Mouse (Mus musculus): ENCODE results near the gene Use1. TPM values are rescaled to one million over a fixed set of nuclear protein-coding genes. Genes with fewer than 3 reads are reported as not detected.

The Use1 gene
- polyA plus RNA-seq, 1 experiment from 2014 or later: 76.7 TPM

GRCm38 (mm10) chr8:71395071-71395470 lies 28.4 kb downstream of the Use1 start:
- Histone ChIP-seq H3K9ac (no peak overlapping the region), H3K4me2 (no peak overlapping the region), H3K4me3 (replicated peaks) (no peak overlapping the region), H3K9me3 (no peaks in the 10 kb centered on the region), H3K27ac (no peak overlapping the region), H3K4me1 (peaks cover 14% of the 10 kb centered on the region), H3K27me3 (peaks cover 8% of the 10 kb centered on the region; the same call in 1 of the 2 replicates), H3K36me3 (replicated peaks) (peaks cover 17% of the 10 kb centered on the region)
- no peak for ATAC-seq (ENCODE audit: low FRiP score)
- WGBS: 87% methylated on average over 10 of the region's 10 CpGs

GRCm38 (mm10) chr8:71395629-71396028 lies 29.0 kb downstream of the Use1 start, which contains the start of gene Ushbp1:
Gene Ushbp1, minus strand, starts transcription at chr8:71395802.
- Histone ChIP-seq H3K9ac (no peak within 1 kb of the TSS), H3K9me3 (no peaks in the 10 kb centered on the region)
- 92% methylated on average over 9 of the region's 9 CpGs for WGBS

GRCm38 (mm10) chr8:71396639-71397305 lies 30.1 kb downstream of the Use1 start, which contains the start of gene Babam1:
Gene Babam1, plus strand, starts transcription at chr8:71396861.
- Histone ChIP-seq H3K4me3 (replicated peaks) (peak within 1 kb of the TSS; percentile 78), H3K36me3 (replicated peaks) (peaks cover 28% of the 10 kb centered on the region), H3K27me3 (peaks cover 8% of the 10 kb centered on the region; the same call in 1 of the 2 replicates), H3K4me2 (peak within 1 kb of the TSS; percentile 69), H3K4me1 (peaks cover 14% of the 10 kb centered on the region), H3K9ac (peak within 1 kb of the TSS; percentile 76), H3K9me3 (no peaks in the 10 kb centered on the region), H3K27ac (peak within 1 kb of the TSS; percentile 51)
- under 1% methylated on average over 34 of the region's 34 CpGs for WGBS
- peak; percentile 98 for ATAC-seq (ENCODE audit: low FRiP score)

More at GRCm38 (mm10) chr8:71395629-71396028, 29.0 kb downstream of the Use1 start, which contains the start of gene Ushbp1:
- peaks cover 23% of the 10 kb centered on the region for H3K36me3 ChIP-seq (replicated peaks)
- H3K4me1 ChIP-seq: peaks cover 14% of the 10 kb centered on the region
- H3K4me3 ChIP-seq (replicated peaks): peak within 1 kb of the TSS; percentile 78
- H3K27ac ChIP-seq: peak within 1 kb of the TSS; percentile 51
- H3K4me2 ChIP-seq: peak within 1 kb of the TSS; percentile 69
- no peak for ATAC-seq (ENCODE audit: low FRiP score)
- H3K27me3 ChIP-seq: peaks cover 8% of the 10 kb centered on the region; the same call in 1 of the 2 replicates

- 90% methylated on average over 12 of the region's 12 CpGs for WGBS
- ATAC-seq (ENCODE audit: low FRiP score): no peak
- Histone ChIP-seq H3K4me1 (peaks cover 14% of the 10 kb centered on the region), H3K9me3 (no peaks in the 10 kb centered on the region), H3K36me3 (replicated peaks) (peaks cover 28% of the 10 kb centered on the region), H3K4me2 (peak overlapping the region; percentile 69), H3K27me3 (peaks cover 8% of the 10 kb centered on the region; the same call in 1 of the 2 replicates), H3K9ac (peak overlapping the region; percentile 76), H3K4me3 (replicated peaks) (peak overlapping the region; percentile 78), H3K27ac (no peak overlapping the region)
Observed at GRCm38 (mm10) chr8:71397701-71398100, 31.1 kb downstream of the Use1 start.

- Histone ChIP-seq H3K9ac (no peak overlapping the region), H3K4me2 (no peak overlapping the region), H3K9me3 (no peaks in the 10 kb centered on the region), H3K36me3 (replicated peaks) (peaks cover 28% of the 10 kb centered on the region), H3K4me1 (peaks cover 18% of the 10 kb centered on the region), H3K4me3 (replicated peaks) (no peak overlapping the region), H3K27ac (no peak overlapping the region), H3K27me3 (no peaks in the 10 kb centered on the region)
- WGBS: 95% methylated on average over 2 of the region's 2 CpGs
- no peak for ATAC-seq (ENCODE audit: low FRiP score)
Observed at GRCm38 (mm10) chr8:71400826-71401225, 34.2 kb downstream of the Use1 start.

GRCm38 (mm10) chr8:71401454-71401853 lies 34.8 kb downstream of the Use1 start:
- Histone ChIP-seq H3K4me2 (no peak overlapping the region), H3K27ac (no peak overlapping the region), H3K4me3 (replicated peaks) (no peak overlapping the region), H3K36me3 (replicated peaks) (peaks cover 28% of the 10 kb centered on the region), H3K4me1 (peaks cover 19% of the 10 kb centered on the region), H3K9me3 (no peaks in the 10 kb centered on the region), H3K27me3 (no peaks in the 10 kb centered on the region), H3K9ac (no peak overlapping the region)
- ATAC-seq (ENCODE audit: low FRiP score): no peak

- no peak for ATAC-seq (ENCODE audit: low FRiP score)
- H3K4me3 ChIP-seq (replicated peaks): no peak overlapping the region
- H3K36me3 ChIP-seq (replicated peaks): peaks cover 32% of the 10 kb centered on the region
- H3K27me3 ChIP-seq: no peaks in the 10 kb centered on the region
- H3K9me3 ChIP-seq: no peaks in the 10 kb centered on the region
- H3K27ac ChIP-seq: no peak overlapping the region
- H3K9ac ChIP-seq: no peak overlapping the region
- H3K4me2 ChIP-seq: no peak overlapping the region
- WGBS: 89% methylated on average over 9 of the region's 9 CpGs
- H3K4me1 ChIP-seq: peaks cover 24% of the 10 kb centered on the region
Observed at GRCm38 (mm10) chr8:71402446-71402964, 35.9 kb downstream of the Use1 start.

GRCm38 (mm10) chr8:71403107-71403885 lies 36.6 kb downstream of the Use1 start:
- Histone ChIP-seq H3K4me3 (replicated peaks) (no peak overlapping the region), H3K4me2 (no peak overlapping the region), H3K36me3 (replicated peaks) (peaks cover 39% of the 10 kb centered on the region), H3K27me3 (no peaks in the 10 kb centered on the region), H3K27ac (no peak overlapping the region), H3K9me3 (no peaks in the 10 kb centered on the region), H3K4me1 (peaks cover 20% of the 10 kb centered on the region), H3K9ac (no peak overlapping the region)
- no peak for ATAC-seq (ENCODE audit: low FRiP score)
- WGBS: 87% methylated on average over 6 of the region's 6 CpGs

- Histone ChIP-seq H3K27me3 (no peaks in the 10 kb centered on the region), H3K4me1 (peaks cover 20% of the 10 kb centered on the region), H3K36me3 (replicated peaks) (peaks cover 39% of the 10 kb centered on the region), H3K4me2 (no peak overlapping the region), H3K27ac (no peak overlapping the region), H3K9me3 (no peaks in the 10 kb centered on the region), H3K4me3 (replicated peaks) (no peak overlapping the region), H3K9ac (no peak overlapping the region)
- no peak for ATAC-seq (ENCODE audit: low FRiP score)
- 96% methylated on average over 8 of the region's 8 CpGs for WGBS
Observed at GRCm38 (mm10) chr8:71404011-71404410, 37.4 kb downstream of the Use1 start.

- Histone ChIP-seq H3K4me2 (no peak overlapping the region; the same call in 1 of the 2 replicates), H3K9ac (no peak overlapping the region), H3K27me3 (no peaks in the 10 kb centered on the region), H3K4me3 (replicated peaks) (peak overlapping the region; percentile 66; the same call in 1 of the 2 replicates), H3K36me3 (replicated peaks) (peaks cover 40% of the 10 kb centered on the region), H3K27ac (no peak overlapping the region), H3K9me3 (no peaks in the 10 kb centered on the region), H3K4me1 (peaks cover 20% of the 10 kb centered on the region)
- ATAC-seq (ENCODE audit: low FRiP score): no peak
- WGBS: 86% methylated on average over 9 of the region's 9 CpGs
Observed at GRCm38 (mm10) chr8:71404951-71405351, 38.3 kb downstream of the Use1 start.

- H3K4me1 ChIP-seq: peaks cover 20% of the 10 kb centered on the region
- no peaks in the 10 kb centered on the region for H3K9me3 ChIP-seq
- H3K27me3 ChIP-seq: no peaks in the 10 kb centered on the region
- H3K4me2 ChIP-seq: peak within 1 kb of the TSS; percentile 70
- peak within 1 kb of the TSS; percentile 71 for H3K9ac ChIP-seq
- peaks cover 38% of the 10 kb centered on the region for H3K36me3 ChIP-seq (replicated peaks)
- ATAC-seq (ENCODE audit: low FRiP score): peak; percentile 92
- H3K4me3 ChIP-seq (replicated peaks): peak within 1 kb of the TSS; percentile 66
- 17% methylated on average over 33 of the region's 33 CpGs for WGBS
- H3K27ac ChIP-seq: peak within 1 kb of the TSS; percentile 68
Observed at GRCm38 (mm10) chr8:71405401-71406098, 38.9 kb downstream of the Use1 start, which contains the start of gene Ankle1. Gene Ankle1, plus strand, starts transcription at chr8:71406010.
